Mouse (Mus musculus) testis, adult 10 weeks (tissue): ENCODE results near the gene Gm20843. TPM values are rescaled to one million over a fixed set of nuclear protein-coding genes. Genes with fewer than 3 reads are reported as not detected.

Experiments used
- polyA plus RNA-seq: library from polyadenylated mRNA; stranded (reverse); fragments of 350-450 nt; fragmentation: Illumina TruSeq; extraction: RNeasy Lipid Tissue Mini Kit (QIAGEN cat#74804); gene quantifications from one replicate; pipeline ENCODE4 v1.2.3, GENCODE M21; 2014; ENCODE audit warnings: low read depth, low replicate concordance

Gm20843 gene
- polyA plus RNA-seq = 14.7 TPM

DNA sequence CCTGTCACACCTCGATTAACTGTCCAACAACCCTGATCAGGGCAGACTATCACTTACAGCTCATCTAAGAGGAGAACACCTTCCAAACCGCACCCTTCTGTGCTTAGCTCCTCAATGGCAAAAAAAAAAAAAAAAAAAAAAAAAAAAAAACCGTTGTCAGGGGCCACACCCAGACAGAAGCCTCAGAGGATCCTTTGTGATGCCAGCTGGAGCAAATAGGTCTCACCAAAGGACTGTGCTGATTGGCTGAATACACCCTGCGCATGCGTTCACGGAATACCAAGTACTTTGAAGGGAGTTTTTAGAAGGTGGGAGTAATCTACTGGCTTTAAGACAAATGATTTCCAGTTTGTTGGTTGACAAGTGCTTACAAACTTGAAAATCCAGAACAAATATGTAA is at the start of gene Gm20843:
Gene Gm20843 (minus strand): TSS at position 101 of the 400 bp plus-strand sequence.

